Mouse (Mus musculus) neural tube, embryonic 13.5 days (tissue): ENCODE results near the gene Gm49027. TPM values are rescaled to one million over a fixed set of nuclear protein-coding genes. Genes with fewer than 3 reads are reported as not detected.

Source experiments
- ATAC-seq: fragments of 200-750 bp; cut with Nextera tagmentation; 2 replicates; pipeline ENCODE4 v1.8.0; 2017; ENCODE audit warnings: low read depth, mild to moderate bottlenecking, moderate TSS enrichment, moderate library complexity
- H3K27ac ChIP-seq: fragments of 300-500 bp; sonication (generic); replicated peaks from 2 replicates; pipeline ENCODE4 v1.5.1; 2015; ENCODE audit warnings: moderate library complexity, mild to moderate bottlenecking, inconsistent platforms
- H3K27me3 ChIP-seq: fragments of 300-500 bp; sonication (generic); 2 replicates; pipeline ENCODE4 v1.6.1; 2015; ENCODE audit warnings: mild to moderate bottlenecking, inconsistent platforms
- H3K36me3 ChIP-seq: fragments of 300-500 bp; sonication (generic); 2 replicates; pipeline ENCODE4 v1.6.1; 2015; ENCODE audit warnings: mild to moderate bottlenecking, inconsistent platforms
- H3K4me1 ChIP-seq: fragments of 300-500 bp; sonication (generic); replicated peaks from 2 replicates; pipeline ENCODE4 v1.6.1; 2015; ENCODE audit warnings: inconsistent platforms
- H3K4me2 ChIP-seq: fragments of 300-500 bp; sonication (generic); 2 replicates; pipeline ENCODE4 v1.6.1; 2015; ENCODE audit warnings: inconsistent platforms, mild to moderate bottlenecking, moderate library complexity
- H3K4me3 ChIP-seq: fragments of 300-500 bp; sonication (generic); 2 replicates; pipeline ENCODE4 v1.5.1; 2015; ENCODE audit warnings: mild to moderate bottlenecking, inconsistent platforms
- H3K9ac ChIP-seq: fragments of 300-500 bp; sonication (generic); 2 replicates; pipeline ENCODE4 v1.6.1; 2015; ENCODE audit warnings: moderate library complexity, mild to moderate bottlenecking, inconsistent platforms
- H3K9me3 ChIP-seq: fragments of 300-500 bp; sonication (generic); 2 replicates; pipeline ENCODE4 v1.6.1; 2016; ENCODE audit warnings: inconsistent platforms
- WGBS: fragments of 180-500 bp; shearing (Covaris S2); methylation state at CpG from one replicate; pipeline ENCODE4 v1.1.7; 2015; 5-methylcytosine and 5-hydroxymethylcytosine counted together
- polyA plus RNA-seq: library from polyadenylated mRNA; unstranded; fragments of >200 nt; fragmentation: Nextera tagmentation; extraction: Ambion mirVana; gene quantifications from 2 replicates; pipeline ENCODE4 v1.2.1, GENCODE M21; 2015

The Gm49027 gene
- polyA plus RNA-seq = 10.4 and 21.5 TPM in 2 replicates

- peak within 1 kb of the TSS; percentile 88 for H3K4me3 ChIP-seq
- H3K36me3 ChIP-seq = peaks cover 37% of the 10 kb centered on the region
- no peaks in the 10 kb centered on the region for H3K27me3 ChIP-seq
- ATAC-seq = no peak
- no peaks in the 10 kb centered on the region for H3K9me3 ChIP-seq
- peak within 1 kb of the TSS; percentile 62 for H3K9ac ChIP-seq
- WGBS = 81% methylated on average over 7 of the region's 7 CpGs
- H3K4me2 ChIP-seq = peak within 1 kb of the TSS; percentile 69
- H3K27ac ChIP-seq = peak within 1 kb of the TSS; percentile 74
- H3K4me1 ChIP-seq = peaks cover 36% of the 10 kb centered on the region
These were observed at the start of gene Gm49027 for GRCm38 (mm10) chr5:123525281-123525680. TSS of gene Gm49027 (minus strand) at chr5:123525488.

- Histone ChIP-seq H3K9ac (no peak overlapping the region), H3K4me3 (peak overlapping the region; percentile 94), H3K27me3 (no peaks in the 10 kb centered on the region), H3K4me1 (peaks cover 15% of the 10 kb centered on the region), H3K36me3 (peaks cover 36% of the 10 kb centered on the region), H3K4me2 (peak overlapping the region; percentile 82), H3K9me3 (no peaks in the 10 kb centered on the region), H3K27ac (no peak overlapping the region)
- WGBS = 65% methylated on average over 8 of the region's 8 CpGs
- ATAC-seq = peak; percentile 49
These were observed 48.1 kb upstream of the Gm49027 start for GRCm38 (mm10) chr5:123573362-123573761.

GRCm38 (mm10) chr5:123572357-123573186, 47.3 kb upstream of the Gm49027 start, which contains the start of gene Vps33a:
TSS of gene Vps33a (minus strand) at chr5:123573038.
- H3K36me3 ChIP-seq = peaks cover 32% of the 10 kb centered on the region
- H3K27ac ChIP-seq = peak within 1 kb of the TSS; percentile 84
- H3K9me3 ChIP-seq = no peaks in the 10 kb centered on the region
- peak within 1 kb of the TSS; percentile 94 for H3K4me3 ChIP-seq
- no peaks in the 10 kb centered on the region for H3K27me3 ChIP-seq
- peak within 1 kb of the TSS; percentile 82 for H3K4me2 ChIP-seq
- ATAC-seq = peak; percentile 93
- peak within 1 kb of the TSS; percentile 87 for H3K9ac ChIP-seq
- peaks cover 15% of the 10 kb centered on the region for H3K4me1 ChIP-seq
- under 1% methylated on average over 54 of the region's 54 CpGs for WGBS

GRCm38 (mm10) chr5:123561128-123561527, 35.8 kb upstream of the Gm49027 start:
- Histone ChIP-seq H3K4me2 (no peak overlapping the region), H3K4me1 (no peaks in the 10 kb centered on the region), H3K27ac (no peak overlapping the region), H3K27me3 (no peaks in the 10 kb centered on the region), H3K9me3 (no peaks in the 10 kb centered on the region), H3K9ac (no peak overlapping the region), H3K36me3 (peaks cover 94% of the 10 kb centered on the region), H3K4me3 (no peak overlapping the region)
- ATAC-seq = no peak
- 94% methylated on average over 11 of the region's 11 CpGs for WGBS

GRCm38 (mm10) chr5:123559588-123559987, 34.3 kb upstream of the Gm49027 start:
- Histone ChIP-seq H3K9ac (no peak overlapping the region), H3K36me3 (peaks cover 90% of the 10 kb centered on the region), H3K27ac (no peak overlapping the region), H3K4me3 (no peak overlapping the region), H3K4me2 (no peak overlapping the region), H3K4me1 (no peaks in the 10 kb centered on the region), H3K27me3 (no peaks in the 10 kb centered on the region), H3K9me3 (no peaks in the 10 kb centered on the region)
- 97% methylated on average over 8 of the region's 8 CpGs for WGBS
- ATAC-seq = no peak

GRCm38 (mm10) chr5:123556451-123556850, 31.2 kb upstream of the Gm49027 start:
- H3K27ac ChIP-seq = no peak overlapping the region
- H3K9me3 ChIP-seq = no peaks in the 10 kb centered on the region
- no peak overlapping the region for H3K4me3 ChIP-seq
- no peaks in the 10 kb centered on the region for H3K4me1 ChIP-seq
- H3K9ac ChIP-seq = no peak overlapping the region
- WGBS = 84% methylated on average over 2 of the region's 2 CpGs
- H3K27me3 ChIP-seq = no peaks in the 10 kb centered on the region
- no peak overlapping the region for H3K4me2 ChIP-seq
- peaks cover 66% of the 10 kb centered on the region for H3K36me3 ChIP-seq
- no peak for ATAC-seq

GRCm38 (mm10) chr5:123555693-123556092, 30.4 kb upstream of the Gm49027 start:
- Histone ChIP-seq H3K9ac (no peak overlapping the region), H3K4me3 (no peak overlapping the region), H3K9me3 (no peaks in the 10 kb centered on the region), H3K36me3 (peaks cover 59% of the 10 kb centered on the region), H3K27me3 (no peaks in the 10 kb centered on the region), H3K27ac (no peak overlapping the region), H3K4me2 (no peak overlapping the region), H3K4me1 (no peaks in the 10 kb centered on the region)
- 92% methylated on average over 7 of the region's 7 CpGs for WGBS
- no peak for ATAC-seq

- Histone ChIP-seq H3K4me3 (no peak overlapping the region), H3K4me1 (no peaks in the 10 kb centered on the region), H3K27ac (no peak overlapping the region), H3K9me3 (no peaks in the 10 kb centered on the region), H3K27me3 (no peaks in the 10 kb centered on the region), H3K36me3 (peaks cover 87% of the 10 kb centered on the region), H3K9ac (no peak overlapping the region), H3K4me2 (no peak overlapping the region)
- 93% methylated on average over 10 of the region's 10 CpGs for WGBS
- no peak for ATAC-seq
These were observed 8.5 kb upstream of the Gm49027 start for GRCm38 (mm10) chr5:123533801-123534200.

- Histone ChIP-seq H3K27me3 (no peaks in the 10 kb centered on the region), H3K36me3 (peaks cover 85% of the 10 kb centered on the region), H3K4me1 (peaks cover 5% of the 10 kb centered on the region; the same call in 1 of the 2 replicates), H3K4me2 (no peak overlapping the region), H3K9me3 (no peaks in the 10 kb centered on the region), H3K9ac (no peak overlapping the region), H3K4me3 (no peak overlapping the region), H3K27ac (no peak overlapping the region)
- ATAC-seq = no peak
- WGBS = 86% methylated on average over 8 of the region's 8 CpGs
These were observed 4.8 kb upstream of the Gm49027 start for GRCm38 (mm10) chr5:123530056-123530455.

- H3K4me1 ChIP-seq = peaks cover 12% of the 10 kb centered on the region
- H3K27ac ChIP-seq = no peak overlapping the region
- WGBS = 79% methylated on average over 7 of the region's 7 CpGs
- ATAC-seq = no peak
- no peaks in the 10 kb centered on the region for H3K9me3 ChIP-seq
- H3K27me3 ChIP-seq = no peaks in the 10 kb centered on the region
- peaks cover 71% of the 10 kb centered on the region for H3K36me3 ChIP-seq
- no peak overlapping the region for H3K9ac ChIP-seq
- no peak overlapping the region for H3K4me2 ChIP-seq
- no peak overlapping the region for H3K4me3 ChIP-seq
These were observed 3.4 kb upstream of the Gm49027 start for GRCm38 (mm10) chr5:123528641-123529040.

GRCm38 (mm10) chr5:123525916-123526495, 718 bp upstream of the Gm49027 start:
- H3K4me2 ChIP-seq = no peak overlapping the region
- no peaks in the 10 kb centered on the region for H3K27me3 ChIP-seq
- WGBS = 91% methylated on average over 9 of the region's 9 CpGs
- ATAC-seq = no peak
- no peak overlapping the region for H3K9ac ChIP-seq
- H3K9me3 ChIP-seq = no peaks in the 10 kb centered on the region
- H3K27ac ChIP-seq = no peak overlapping the region
- no peak overlapping the region for H3K4me3 ChIP-seq
- peaks cover 36% of the 10 kb centered on the region for H3K4me1 ChIP-seq
- peaks cover 44% of the 10 kb centered on the region for H3K36me3 ChIP-seq

- 1% methylated on average over 27 of the region's 27 CpGs for WGBS
- peak; percentile 94 for ATAC-seq
- H3K9ac ChIP-seq = peak overlapping the region; percentile 62
These were observed 916 bp downstream of the Gm49027 start for GRCm38 (mm10) chr5:123524393-123524750.

More at GRCm38 (mm10) chr5:123524393-123524750, 916 bp downstream of the Gm49027 start:
- Histone ChIP-seq H3K4me1 (peaks cover 36% of the 10 kb centered on the region), H3K27me3 (no peaks in the 10 kb centered on the region), H3K27ac (peak overlapping the region; percentile 74), H3K36me3 (peaks cover 30% of the 10 kb centered on the region), H3K4me2 (peak overlapping the region; percentile 69), H3K9me3 (no peaks in the 10 kb centered on the region), H3K4me3 (peak overlapping the region; percentile 88)
